Mouse (Mus musculus): ENCODE results near the gene Fam151b. TPM values are rescaled to one million over a fixed set of nuclear protein-coding genes. Genes with fewer than 3 reads are reported as not detected.

Gene Fam151b
- polyA plus RNA-seq, 1 experiment from 2014 or later, result 0.12 TPM

DNA sequence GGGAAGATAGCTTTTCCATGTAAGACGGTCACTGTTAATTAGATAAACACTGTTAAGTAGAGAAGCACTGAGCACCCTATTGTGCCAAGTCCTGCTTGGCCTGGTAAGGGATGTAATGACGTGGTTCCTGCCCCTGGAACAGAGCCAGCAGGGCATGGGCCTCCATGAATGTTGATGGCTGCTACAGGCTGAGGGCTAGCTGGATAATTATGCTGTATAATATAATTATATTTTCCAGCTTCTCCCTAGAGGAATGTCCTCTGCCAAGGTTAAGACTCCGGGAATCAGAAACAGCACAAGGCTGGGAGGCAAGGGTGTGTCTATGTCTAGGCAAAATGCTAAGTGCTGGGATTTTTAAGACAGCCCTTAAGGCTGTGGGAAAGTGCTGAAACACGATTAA, 7.0 kb upstream of the Fam151b start:
- 65% methylated on average over 4 of the region's 4 CpGs for WGBS
- H3K27me3 ChIP-seq (ENCODE audit: control insufficient read depth, insufficient read depth, low read length), result no peaks in the 10 kb centered on the region

DNA sequence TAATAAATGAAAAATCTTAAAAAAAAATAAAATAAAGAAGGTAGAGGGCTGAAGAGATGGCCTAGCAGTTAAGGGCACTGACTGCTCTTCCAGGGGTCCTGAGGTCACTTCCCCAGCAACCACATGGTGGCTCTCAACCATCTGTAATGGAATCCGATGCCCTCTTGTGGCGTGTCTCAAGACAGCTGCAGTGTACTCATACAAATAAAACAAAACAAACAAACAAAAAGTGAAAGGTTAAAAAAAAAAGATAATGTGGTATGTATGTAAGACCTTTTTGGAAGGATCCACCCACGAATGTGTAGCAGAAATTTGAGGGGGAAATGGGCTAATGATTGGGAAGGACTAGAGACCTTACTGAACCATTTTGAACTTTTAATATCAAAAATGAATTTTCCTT, 467 bp downstream of the Fam151b start:
- Histone ChIP-seq H3K27me3 (ENCODE audit: control insufficient read depth, insufficient read depth, low read length) (no peaks in the 10 kb centered on the region), H3K36me3 (ENCODE audit: control insufficient read depth, insufficient read depth, low read length) (no peaks in the 10 kb centered on the region), H3K4me2 (ENCODE audit: low read depth, low read length) (peak overlapping the region; percentile 64), H3K27ac (ENCODE audit: low read length) (no peak overlapping the region), H3K9me3 (replicated peaks; ENCODE audit: control insufficient read depth, low read length) (no peaks in the 10 kb centered on the region), H3K4me3 (replicated peaks; ENCODE audit: low read length) (peak overlapping the region; percentile 58), H3K9ac (ENCODE audit: low read length) (peak overlapping the region; percentile 61; the same call in 1 of the 2 replicates), H3K4me1 (ENCODE audit: control insufficient read depth, insufficient read depth, low read length) (0 out of 2 replicates have a peak, but pooled peaks cover 4% of the 10 kb centered on the region)
- WGBS, result 15% methylated on average over 3 of the region's 3 CpGs
- no peak; the same call in 1 of the 2 replicates for ATAC-seq (ENCODE audit: insufficient read depth, low FRiP score)

More for the DNA sequence above, 7.0 kb upstream of the Fam151b start:
- H3K4me1 ChIP-seq (ENCODE audit: control insufficient read depth, insufficient read depth, low read length), result no peaks in the 10 kb centered on the region
- H3K27ac ChIP-seq (ENCODE audit: low read length), result no peak overlapping the region
- H3K4me3 ChIP-seq (replicated peaks; ENCODE audit: low read length), result no peak overlapping the region
- H3K9ac ChIP-seq (ENCODE audit: low read length), result no peak overlapping the region
- H3K4me2 ChIP-seq (ENCODE audit: low read depth, low read length), result no peak overlapping the region
- H3K36me3 ChIP-seq (ENCODE audit: control insufficient read depth, insufficient read depth, low read length), result no peaks in the 10 kb centered on the region
- ATAC-seq (ENCODE audit: insufficient read depth, low FRiP score), result no peak
- H3K9me3 ChIP-seq (replicated peaks; ENCODE audit: control insufficient read depth, low read length), result no peaks in the 10 kb centered on the region

DNA sequence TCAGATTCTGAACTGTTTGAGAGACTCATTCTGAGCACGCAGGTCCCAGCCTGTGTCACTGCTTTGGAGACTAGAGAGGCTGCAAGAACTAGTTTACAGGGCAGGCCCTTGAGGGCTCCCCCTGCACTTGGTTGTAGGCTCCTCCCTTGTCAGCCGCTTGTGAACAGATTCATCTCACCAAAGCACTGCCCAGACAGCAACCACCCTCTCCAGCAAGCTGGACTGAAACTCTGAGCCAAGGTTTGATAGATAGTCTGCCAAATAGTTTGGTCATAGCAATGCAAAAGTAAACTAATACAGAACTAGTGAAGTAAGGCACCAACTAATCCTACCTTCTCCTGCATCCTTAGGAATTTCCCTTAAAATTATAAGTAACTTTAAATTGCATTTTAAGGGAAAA, 13.7 kb downstream of the Fam151b start:
- 53% methylated on average over 2 of the region's 2 CpGs for WGBS
- ATAC-seq (ENCODE audit: insufficient read depth, low FRiP score), result no peak
- no peak overlapping the region for H3K27ac ChIP-seq (ENCODE audit: low read length)

DNA sequence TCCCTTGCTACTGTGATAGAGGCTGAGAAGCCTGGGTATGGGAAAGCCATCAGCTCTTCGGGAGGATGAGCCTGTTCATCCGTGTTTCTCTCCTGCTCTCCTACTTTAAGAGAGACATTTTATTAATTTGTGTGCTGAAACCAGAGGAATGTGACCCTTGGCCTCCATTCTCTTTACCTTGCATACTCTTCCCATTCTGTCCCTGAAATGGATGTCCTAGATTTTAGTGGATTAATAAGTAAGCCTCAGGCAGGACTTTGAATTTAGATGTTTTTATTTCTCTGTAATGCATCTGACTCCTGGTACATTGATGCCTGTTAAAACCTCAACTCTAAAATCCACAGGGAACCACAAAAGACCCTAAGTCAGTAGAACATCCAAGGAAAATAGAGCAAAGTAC, 14.4 kb downstream of the Fam151b start:
- no peaks in the 10 kb centered on the region for H3K27me3 ChIP-seq (ENCODE audit: control insufficient read depth, insufficient read depth, low read length)
- no peak overlapping the region for H3K4me2 ChIP-seq (ENCODE audit: low read depth, low read length)
- 46% methylated on average over 2 of the region's 2 CpGs for WGBS
- H3K9ac ChIP-seq (ENCODE audit: low read length), result no peak overlapping the region
- H3K9me3 ChIP-seq (replicated peaks; ENCODE audit: control insufficient read depth, low read length), result no peaks in the 10 kb centered on the region
- no peak overlapping the region for H3K4me3 ChIP-seq (replicated peaks; ENCODE audit: low read length)
- H3K4me1 ChIP-seq (ENCODE audit: control insufficient read depth, insufficient read depth, low read length), result no peaks in the 10 kb centered on the region
- H3K36me3 ChIP-seq (ENCODE audit: control insufficient read depth, insufficient read depth, low read length), result 0 out of 2 replicates have a peak, but pooled peaks cover 2% of the 10 kb centered on the region
- no peak overlapping the region for H3K27ac ChIP-seq (ENCODE audit: low read length)
- no peak for ATAC-seq (ENCODE audit: insufficient read depth, low FRiP score)

More for the DNA sequence above, 13.7 kb downstream of the Fam151b start:
- H3K36me3 ChIP-seq (ENCODE audit: control insufficient read depth, insufficient read depth, low read length), result 0 out of 2 replicates have a peak, but pooled peaks cover 2% of the 10 kb centered on the region
- no peaks in the 10 kb centered on the region for H3K4me1 ChIP-seq (ENCODE audit: control insufficient read depth, insufficient read depth, low read length)
- no peaks in the 10 kb centered on the region for H3K9me3 ChIP-seq (replicated peaks; ENCODE audit: control insufficient read depth, low read length)
- H3K27me3 ChIP-seq (ENCODE audit: control insufficient read depth, insufficient read depth, low read length), result no peaks in the 10 kb centered on the region
- H3K4me3 ChIP-seq (replicated peaks; ENCODE audit: low read length), result no peak overlapping the region
- H3K4me2 ChIP-seq (ENCODE audit: low read depth, low read length), result no peak overlapping the region
- H3K9ac ChIP-seq (ENCODE audit: low read length), result no peak overlapping the region

DNA sequence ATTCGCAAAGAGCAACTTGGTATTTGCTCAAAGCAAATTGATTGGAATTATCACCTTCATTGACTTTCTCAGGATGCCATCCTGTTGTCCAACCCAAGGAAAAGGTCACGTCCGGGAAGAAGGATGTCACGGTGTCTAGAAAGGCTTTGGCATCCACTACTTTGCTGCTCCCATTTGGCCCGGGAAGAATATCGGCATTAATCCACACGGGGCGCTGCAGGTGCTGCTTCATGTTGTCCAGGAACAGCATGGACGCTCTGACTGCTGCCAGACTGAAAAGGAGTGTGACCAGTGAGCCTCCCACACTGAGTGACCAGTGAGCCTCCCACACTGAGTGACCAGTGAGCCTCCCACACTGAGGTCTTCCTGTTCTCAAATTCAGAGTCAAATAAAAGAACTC, 15.9 kb downstream of the Fam151b start:
- no peak overlapping the region for H3K4me2 ChIP-seq (ENCODE audit: low read depth, low read length)
- WGBS, result 72% methylated on average over 9 of the region's 9 CpGs
- no peaks in the 10 kb centered on the region for H3K9me3 ChIP-seq (replicated peaks; ENCODE audit: control insufficient read depth, low read length)
- H3K27ac ChIP-seq (ENCODE audit: low read length), result no peak overlapping the region
- ATAC-seq (ENCODE audit: insufficient read depth, low FRiP score), result no peak
- H3K27me3 ChIP-seq (ENCODE audit: control insufficient read depth, insufficient read depth, low read length), result no peaks in the 10 kb centered on the region
- H3K4me3 ChIP-seq (replicated peaks; ENCODE audit: low read length), result no peak overlapping the region
- H3K36me3 ChIP-seq (ENCODE audit: control insufficient read depth, insufficient read depth, low read length), result 0 out of 2 replicates have a peak, but pooled peaks cover 2% of the 10 kb centered on the region
- no peaks in the 10 kb centered on the region for H3K4me1 ChIP-seq (ENCODE audit: control insufficient read depth, insufficient read depth, low read length)
- H3K9ac ChIP-seq (ENCODE audit: low read length), result no peak overlapping the region

DNA sequence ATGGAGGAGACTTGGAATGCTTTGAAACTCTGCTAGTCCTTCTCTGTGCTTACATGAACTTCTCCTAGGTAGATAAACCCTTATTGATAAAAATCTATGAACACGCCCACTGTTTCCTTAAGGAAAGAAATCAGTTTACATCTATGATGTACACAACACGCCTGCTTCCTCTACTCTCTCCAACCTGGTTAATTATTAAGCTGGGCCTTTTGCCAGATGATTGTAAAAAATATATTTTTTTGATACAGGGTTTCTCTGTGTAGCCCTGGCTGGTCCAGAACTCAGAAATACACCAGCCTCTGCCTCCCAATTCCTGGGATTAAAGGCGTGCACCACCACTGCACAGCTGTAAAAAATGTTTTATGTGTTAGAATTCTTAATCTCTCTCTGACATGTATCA, 19.1 kb downstream of the Fam151b start:
- peak; percentile 50; the same call in 1 of the 2 replicates for ATAC-seq (ENCODE audit: insufficient read depth, low FRiP score)

DNA sequence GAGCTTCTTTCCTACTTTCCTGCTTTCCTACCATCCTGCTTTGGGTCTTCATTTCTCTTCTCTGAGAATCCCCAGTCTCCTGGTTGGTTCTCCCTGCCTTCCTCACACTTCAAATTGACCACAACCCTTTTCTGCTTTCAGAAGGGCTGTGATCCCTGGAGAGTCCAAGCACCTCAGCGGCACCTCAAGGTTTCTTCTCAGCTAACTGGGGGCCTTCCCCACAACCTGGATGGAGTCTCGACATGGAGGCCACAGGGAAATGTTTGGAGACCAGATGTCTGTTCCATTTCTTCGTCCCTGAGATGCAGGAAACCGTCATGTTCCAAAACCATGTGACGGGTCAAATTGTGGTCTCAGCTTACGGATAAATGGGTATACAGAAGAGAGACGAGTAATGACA, 36.9 kb downstream of the Fam151b start:
- H3K9me3 ChIP-seq (replicated peaks; ENCODE audit: control insufficient read depth, low read length), result no peaks in the 10 kb centered on the region
- no peak overlapping the region for H3K9ac ChIP-seq (ENCODE audit: low read length)
- H3K27me3 ChIP-seq (ENCODE audit: control insufficient read depth, insufficient read depth, low read length), result no peaks in the 10 kb centered on the region
- H3K4me2 ChIP-seq (ENCODE audit: low read depth, low read length), result no peak overlapping the region
- no peak overlapping the region for H3K4me3 ChIP-seq (replicated peaks; ENCODE audit: low read length)
- WGBS, result 84% methylated on average over 7 of the region's 7 CpGs
- ATAC-seq (ENCODE audit: insufficient read depth, low FRiP score), result no peak
- H3K36me3 ChIP-seq (ENCODE audit: control insufficient read depth, insufficient read depth, low read length), result no peaks in the 10 kb centered on the region
- H3K27ac ChIP-seq (ENCODE audit: low read length), result no peak overlapping the region
- H3K4me1 ChIP-seq (ENCODE audit: control insufficient read depth, insufficient read depth, low read length), result no peaks in the 10 kb centered on the region

More for the DNA sequence above, 19.1 kb downstream of the Fam151b start:
- H3K27ac ChIP-seq (ENCODE audit: low read length), result no peak overlapping the region
- 58% methylated on average over 3 of the region's 3 CpGs for WGBS
- no peak overlapping the region for H3K4me2 ChIP-seq (ENCODE audit: low read depth, low read length)
- no peaks in the 10 kb centered on the region for H3K4me1 ChIP-seq (ENCODE audit: control insufficient read depth, insufficient read depth, low read length)
- 0 out of 2 replicates have a peak, but pooled peaks cover 2% of the 10 kb centered on the region for H3K36me3 ChIP-seq (ENCODE audit: control insufficient read depth, insufficient read depth, low read length)
- no peaks in the 10 kb centered on the region for H3K27me3 ChIP-seq (ENCODE audit: control insufficient read depth, insufficient read depth, low read length)
- no peak overlapping the region for H3K4me3 ChIP-seq (replicated peaks; ENCODE audit: low read length)
- H3K9ac ChIP-seq (ENCODE audit: low read length), result no peak overlapping the region
- H3K9me3 ChIP-seq (replicated peaks; ENCODE audit: control insufficient read depth, low read length), result no peaks in the 10 kb centered on the region

DNA sequence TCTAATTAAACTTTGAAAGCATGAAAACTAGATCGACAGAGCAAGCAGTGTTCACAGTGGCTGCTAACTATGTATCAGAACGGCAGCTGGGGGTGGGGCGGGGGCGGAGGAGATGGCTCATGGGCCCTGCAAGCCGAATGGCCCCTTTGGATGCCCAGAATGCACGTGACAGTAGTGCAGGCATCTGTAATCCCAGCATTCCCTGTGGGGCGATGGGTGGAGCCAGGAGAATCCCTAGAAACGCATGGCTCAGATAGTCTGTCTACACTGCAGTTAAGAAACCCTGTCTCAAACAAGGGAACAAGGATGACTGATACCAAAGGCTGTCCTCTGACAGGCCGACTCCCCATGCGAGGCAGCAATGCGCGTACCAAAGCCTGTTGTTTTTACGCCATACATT, 43.5 kb downstream of the Fam151b start:
- ATAC-seq (ENCODE audit: insufficient read depth, low FRiP score), result no peak
- Histone ChIP-seq H3K4me1 (ENCODE audit: control insufficient read depth, insufficient read depth, low read length) (no peaks in the 10 kb centered on the region), H3K36me3 (ENCODE audit: control insufficient read depth, insufficient read depth, low read length) (no peaks in the 10 kb centered on the region), H3K4me3 (replicated peaks; ENCODE audit: low read length) (no peak overlapping the region), H3K9me3 (replicated peaks; ENCODE audit: control insufficient read depth, low read length) (no peaks in the 10 kb centered on the region), H3K9ac (ENCODE audit: low read length) (no peak overlapping the region), H3K27ac (ENCODE audit: low read length) (no peak overlapping the region), H3K4me2 (ENCODE audit: low read depth, low read length) (no peak overlapping the region), H3K27me3 (ENCODE audit: control insufficient read depth, insufficient read depth, low read length) (no peaks in the 10 kb centered on the region)
- 72% methylated on average over 13 of the region's 13 CpGs for WGBS

DNA sequence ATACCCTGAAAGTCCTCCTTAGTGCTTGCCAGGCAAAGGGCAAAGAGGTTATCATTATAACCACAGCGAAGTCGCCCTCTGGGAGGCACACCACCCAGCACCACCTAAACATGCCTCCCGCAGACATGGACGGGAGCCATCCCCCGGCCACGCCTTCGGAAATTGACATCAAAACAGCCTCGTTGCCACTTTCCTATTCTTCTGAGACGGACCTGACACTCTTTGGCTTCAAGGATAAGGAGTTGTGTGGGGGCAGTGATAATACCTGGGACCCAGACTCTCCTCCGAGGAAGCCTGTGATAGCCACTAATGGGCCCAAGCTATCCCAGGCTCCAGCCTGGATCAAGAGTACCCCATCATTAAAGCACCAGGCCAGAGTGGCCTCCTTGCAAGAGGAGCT, 45.2 kb downstream of the Fam151b start:
- 84% methylated on average over 10 of the region's 10 CpGs for WGBS

More for the DNA sequence above, 45.2 kb downstream of the Fam151b start:
- Histone ChIP-seq H3K4me2 (ENCODE audit: low read depth, low read length) (no peak overlapping the region), H3K4me1 (ENCODE audit: control insufficient read depth, insufficient read depth, low read length) (no peaks in the 10 kb centered on the region), H3K36me3 (ENCODE audit: control insufficient read depth, insufficient read depth, low read length) (no peaks in the 10 kb centered on the region), H3K27me3 (ENCODE audit: control insufficient read depth, insufficient read depth, low read length) (no peaks in the 10 kb centered on the region), H3K4me3 (replicated peaks; ENCODE audit: low read length) (no peak overlapping the region), H3K27ac (ENCODE audit: low read length) (no peak overlapping the region), H3K9ac (ENCODE audit: low read length) (no peak overlapping the region), H3K9me3 (replicated peaks; ENCODE audit: control insufficient read depth, low read length) (no peaks in the 10 kb centered on the region)
- ATAC-seq (ENCODE audit: insufficient read depth, low FRiP score), result no peak
